Mouse (Mus musculus): ENCODE results near the gene Creld2. TPM values are rescaled to one million over a fixed set of nuclear protein-coding genes. Genes with fewer than 3 reads are reported as not detected.

Creld2 gene
- total RNA-seq, 1 experiment from 2014 or later = 35.1 TPM

DNA sequence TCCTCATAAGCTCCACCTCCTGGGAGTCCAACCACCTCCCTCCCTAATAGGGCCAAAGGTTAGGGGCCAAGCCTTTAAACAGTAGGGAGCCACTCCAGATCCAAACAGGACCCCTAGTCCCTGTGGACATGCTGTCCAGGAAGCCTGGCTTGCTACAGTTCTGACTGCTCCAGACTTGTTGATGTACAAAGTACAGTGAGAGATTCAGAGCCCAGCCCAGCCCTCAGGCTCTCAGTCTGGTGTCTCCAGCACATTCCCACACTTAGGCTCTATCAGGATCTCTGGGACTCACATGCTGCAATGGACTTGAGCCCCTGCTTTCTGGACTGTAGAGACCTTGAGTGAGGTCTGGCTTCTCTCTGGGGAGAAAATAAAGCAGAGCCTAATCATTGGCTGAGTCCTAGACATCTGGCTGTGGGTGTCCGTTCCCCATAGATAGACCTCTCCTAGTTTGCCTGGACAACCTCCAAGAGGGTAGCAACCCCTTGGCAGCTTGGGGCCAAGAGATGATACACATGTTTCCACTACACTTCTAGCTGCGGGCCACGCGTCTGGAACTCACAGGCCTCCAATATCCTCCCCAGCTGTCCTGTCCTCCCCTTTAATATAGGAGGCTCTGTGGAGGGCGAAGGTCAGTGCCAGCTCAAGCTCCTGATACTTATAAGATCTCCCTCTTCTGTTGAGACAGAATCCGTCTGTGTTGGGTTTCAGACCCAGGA, 48.7 kb downstream of the Creld2 start:
- DNase-seq = no peak

DNA sequence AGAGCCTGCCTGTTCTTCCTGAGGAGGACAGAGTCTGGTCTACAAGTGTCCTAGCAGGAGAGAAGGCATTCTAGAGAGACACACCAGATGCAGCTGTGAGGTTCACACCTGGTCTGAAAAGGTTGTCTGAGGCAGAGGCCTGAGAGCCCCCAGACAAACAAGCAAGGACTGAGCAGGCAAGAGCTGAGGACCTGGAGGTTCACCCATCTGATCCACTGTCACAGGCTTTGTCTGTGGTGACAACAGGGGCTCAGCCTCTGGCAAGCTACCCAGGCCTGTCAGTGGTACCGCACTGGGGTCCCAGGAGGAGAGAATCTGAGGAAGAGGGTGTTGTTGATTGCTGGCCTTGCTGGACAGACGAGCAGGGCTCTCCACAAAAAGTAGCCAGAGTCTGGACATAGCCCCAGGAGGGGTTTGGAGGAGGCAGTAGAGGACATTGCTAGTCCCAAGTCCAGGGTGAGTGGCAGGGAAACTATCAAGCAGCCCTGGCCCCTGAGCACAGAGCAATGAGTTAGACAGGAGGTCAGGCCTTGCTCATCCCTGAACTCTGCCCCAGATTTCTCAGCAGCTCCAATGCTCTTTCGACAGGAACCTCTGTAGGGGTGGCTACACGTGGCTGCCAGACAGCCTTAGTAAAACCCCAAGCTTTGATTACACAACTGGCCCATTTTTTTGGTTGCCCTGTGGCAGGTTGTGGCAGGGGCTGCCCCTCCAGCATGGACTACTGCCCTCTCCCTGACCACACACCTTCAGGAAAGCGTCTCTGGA, 51.2 kb downstream of the Creld2 start:
- peak; percentile 51 for DNase-seq

DNA sequence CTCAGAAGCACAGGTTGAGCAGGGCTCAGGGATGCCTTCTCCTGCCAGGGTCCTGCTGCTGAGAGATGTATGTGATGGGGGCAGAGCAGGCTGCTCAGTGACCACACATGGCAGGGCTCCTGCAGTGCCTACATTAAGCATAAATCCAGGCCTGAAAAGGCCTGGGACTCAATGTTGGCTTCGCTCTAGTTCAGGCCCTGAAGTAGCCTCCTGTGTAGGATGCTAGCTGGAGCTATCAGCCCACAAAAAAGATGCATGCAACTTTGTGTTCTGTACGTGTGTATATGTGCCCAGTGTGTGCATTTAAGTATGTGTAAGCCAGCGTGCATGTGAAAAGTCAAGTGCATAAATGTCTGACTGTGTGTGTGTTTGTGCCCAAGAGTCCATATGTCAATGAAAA, 54.6 kb downstream of the Creld2 start:
- no peak for DNase-seq

GRCm38 (mm10) chr15:88874477-88874876, 55.0 kb downstream of the Creld2 start:
- DNase-seq = no peak

GRCm38 (mm10) chr15:88875625-88876081, 56.2 kb downstream of the Creld2 start:
- DNase-seq = no peak

Other genes starting within 250 kb of the Creld2 start
- gene Zdhhc25, start 219.3 kb upstream of the Creld2 start, total RNA-seq (2021) = not detected in 2 replicates
- gene Brd1, start 85.4 kb upstream of the Creld2 start, total RNA-seq (2021) = 51.6 and 68.7 TPM in 2 replicates
- 11.6 and 14.5 TPM in 2 replicates for gene Zbed4, start 68.0 kb upstream of the Creld2 start, total RNA-seq (2021)
- 13.7 and 16.3 TPM in 2 replicates for gene Alg12, start 328 bp upstream of the Creld2 start, total RNA-seq (2021)
- 71.8 and 89.5 TPM in 2 replicates for gene Pim3, start 42.5 kb downstream of the Creld2 start, total RNA-seq (2021)
- gene Ttll8, start 134.8 kb downstream of the Creld2 start, total RNA-seq (2021) = not detected in 2 replicates
- gene Mlc1, start 159.4 kb downstream of the Creld2 start, total RNA-seq (2021) = not detected in 2 replicates
- not detected in 2 replicates for gene Mov10l1, start 163.3 kb downstream of the Creld2 start, total RNA-seq (2021)
- gene Panx2, start 240.1 kb downstream of the Creld2 start, total RNA-seq (2021) = 0.81 and 1.6 TPM in 2 replicates